38 mouse cellular contexts compared by ENCODE assay signal in genomic region chr1:151263830-151264229, GRCm38 (mm10). TPM values are rescaled to one million over a fixed set of nuclear protein-coding genes. Genes with fewer than 3 reads are reported as not detected.
"Had no signal": no experiment of that assay in that cellular context is flagged by ENCODE, and none has a peak within 500 bp of the region (broad histone marks: within the 10 kb centered on the region; RNA-seq: fewer than 3 reads in every experiment).

No protein-coding gene starts in this region.

- H3K4me2 ChIP-seq: embryonic facial prominence, embryonic 12.5 days; embryonic facial prominence, embryonic 13.5 days; embryonic facial prominence, embryonic 15.5 days; forebrain, embryonic 12.5 days; forebrain, embryonic 13.5 days; forebrain, embryonic 15.5 days had no signal

- H3K4me3 ChIP-seq: embryonic facial prominence, embryonic 10.5 days; embryonic facial prominence, embryonic 12.5 days; embryonic facial prominence, embryonic 13.5 days; embryonic facial prominence, embryonic 15.5 days; erythroblast, embryonic 14.5 days; forebrain, embryonic 10.5 days; forebrain, embryonic 12.5 days; forebrain, embryonic 13.5 days; forebrain, embryonic 15.5 days; gastrocnemius, adult 2 months had no signal

- H3K27me3 ChIP-seq: embryonic facial prominence, embryonic 12.5 days; embryonic facial prominence, embryonic 13.5 days; embryonic facial prominence, embryonic 15.5 days; forebrain, embryonic 12.5 days; forebrain, embryonic 13.5 days; forebrain, embryonic 15.5 days had no signal

- H3K9ac ChIP-seq: embryonic facial prominence, embryonic 12.5 days; embryonic facial prominence, embryonic 13.5 days; embryonic facial prominence, embryonic 15.5 days; forebrain, embryonic 12.5 days; forebrain, embryonic 13.5 days; forebrain, embryonic 15.5 days; forebrain, postnatal 0 days had no signal

- H3K9me3 ChIP-seq: embryonic facial prominence, embryonic 10.5 days; embryonic facial prominence, embryonic 12.5 days; embryonic facial prominence, embryonic 13.5 days; embryonic facial prominence, embryonic 15.5 days; forebrain, embryonic 10.5 days; forebrain, embryonic 12.5 days; forebrain, embryonic 13.5 days; forebrain, embryonic 15.5 days had no signal

- DNase-seq: cerebellum, adult 2 months; cerebellum, adult 8-10 months; cerebellum, adult 9-10 months; cerebellum, adult 9-11 months; cerebellum, postnatal 10 days; cerebellum, postnatal 14 days; cerebellum, postnatal 25 days; cerebellum, postnatal 36 days; embryo, embryonic 11 days; forebrain, postnatal 0 days; gastrocnemius, adult 2 months; gastrocnemius, postnatal 10 days; gastrocnemius, postnatal 14 days; gastrocnemius, postnatal 25 days; gastrocnemius, postnatal 36 days; heart, adult 11 months; heart, adult 18-20 months had no signal

- H3K27ac ChIP-seq: embryonic facial prominence, embryonic 10.5 days; embryonic facial prominence, embryonic 12.5 days; embryonic facial prominence, embryonic 13.5 days; embryonic facial prominence, embryonic 15.5 days; forebrain, embryonic 10.5 days; forebrain, embryonic 12.5 days; forebrain, embryonic 13.5 days; forebrain, embryonic 15.5 days; gastrocnemius, adult 2 months had no signal

- ATAC-seq: forebrain, embryonic 13.5 days; forebrain, embryonic 14.5 days; forebrain, embryonic 15.5 days; forebrain, embryonic 16.5 days; forebrain, postnatal 0 days had no signal

- H3K36me3 ChIP-seq: embryonic facial prominence, embryonic 10.5 days; embryonic facial prominence, embryonic 12.5 days; embryonic facial prominence, embryonic 13.5 days; embryonic facial prominence, embryonic 15.5 days; forebrain, embryonic 10.5 days; forebrain, embryonic 12.5 days; forebrain, embryonic 15.5 days had no signal

RNA-seq across cellular contexts. Expression of gene Gm47996, which starts 53.9 kb away (rescaled TPM):
- total RNA-seq: forebrain, postnatal 0 days; gastrocnemius, postnatal 10 days; gastrocnemius, postnatal 14 days; gastrocnemius, postnatal 4 days; granulocyte monocyte progenitor cell, adult 5-6 weeks; heart, adult 18-20 months had no signal
- polyA plus RNA-seq: cerebellum, adult 2 months; cortical plate, adult 2 months; embryonic facial prominence, embryonic 10.5 days; embryonic facial prominence, embryonic 11.5 days; embryonic facial prominence, embryonic 12.5 days; embryonic facial prominence, embryonic 14.5 days; embryonic facial prominence, embryonic 15.5 days; erythroblast, embryonic 14.5 days; forebrain, embryonic 10.5 days; forebrain, embryonic 11.5 days; forebrain, embryonic 12.5 days; forebrain, embryonic 13.5 days; forebrain, embryonic 14.5 days; forebrain, embryonic 15.5 days; forebrain, embryonic 16.5 days; forebrain, postnatal 0 days; frontal cortex, adult 2 months had no signal

RNA-seq across cellular contexts. Expression of gene 3110040M04Rik, which starts 59.9 kb away (rescaled TPM):
- total RNA-seq: common myeloid progenitor, adult 5-6 weeks; forebrain, postnatal 0 days; gastrocnemius, adult 8-10 months; gastrocnemius, postnatal 10 days; gastrocnemius, postnatal 14 days; gastrocnemius, postnatal 25 days; gastrocnemius, postnatal 36 days; gastrocnemius, postnatal 4 days; granulocyte monocyte progenitor cell, adult 5-6 weeks; heart, adult 18-20 months had no signal
- polyA plus RNA-seq: cerebellum, adult 2 months; cortical plate, adult 2 months; embryonic facial prominence, embryonic 10.5 days; embryonic facial prominence, embryonic 11.5 days; embryonic facial prominence, embryonic 12.5 days; embryonic facial prominence, embryonic 13.5 days; embryonic facial prominence, embryonic 14.5 days; embryonic facial prominence, embryonic 15.5 days; forebrain, embryonic 10.5 days; forebrain, embryonic 11.5 days; forebrain, embryonic 12.5 days; forebrain, embryonic 13.5 days; forebrain, embryonic 14.5 days; forebrain, embryonic 15.5 days; forebrain, embryonic 16.5 days; forebrain, postnatal 0 days; frontal cortex, adult 2 months; gonadal fat pad, adult 2 months had no signal
